Mouse (Mus musculus): ENCODE results near the gene Ppp1r26. TPM values are rescaled to one million over a fixed set of nuclear protein-coding genes. Genes with fewer than 3 reads are reported as not detected.
A peak's percentile ranks its signal among the peaks of the same experiment; 100 is the strongest.

Ppp1r26 gene
- polyA plus RNA-seq, 1 experiment from 2014 or later = 2.9 TPM

- Histone ChIP-seq H3K9ac (0 out of 2 replicates have a peak overlapping the region, but pooled peaks have one; percentile 13), H3K27me3 (replicated peaks) (peaks cover 49% of the 10 kb centered on the region), H3K9me3 (no peaks in the 10 kb centered on the region), H3K36me3 (no peaks in the 10 kb centered on the region), H3K4me1 (peaks cover 25% of the 10 kb centered on the region), H3K27ac (replicated peaks) (peak overlapping the region; percentile 59), H3K4me2 (peak overlapping the region; percentile 30), H3K4me3 (no peak overlapping the region)
- ATAC-seq (ENCODE audit: extremely low read depth, insufficient number of reproducible peaks, low FRiP score, low TSS enrichment) = peak; percentile 55; the same call in 1 of the 2 replicates
- WGBS = 32% methylated on average over 10 of the region's 10 CpGs
These were observed 31.1 kb upstream of the Ppp1r26 start for GRCm38 (mm10) chr2:28415387-28416024.

- Histone ChIP-seq H3K27ac (replicated peaks) (peak overlapping the region; percentile 59; the same call in 1 of the 2 replicates), H3K27me3 (replicated peaks) (peaks cover 45% of the 10 kb centered on the region), H3K4me3 (no peak overlapping the region), H3K36me3 (no peaks in the 10 kb centered on the region), H3K9me3 (no peaks in the 10 kb centered on the region), H3K4me2 (no peak overlapping the region), H3K4me1 (peaks cover 25% of the 10 kb centered on the region), H3K9ac (no peak overlapping the region)
- 93% methylated on average over 1 of the region's 1 CpGs for WGBS
- ATAC-seq (ENCODE audit: extremely low read depth, insufficient number of reproducible peaks, low FRiP score, low TSS enrichment) = no peak
These were observed 30.1 kb upstream of the Ppp1r26 start for GRCm38 (mm10) chr2:28416511-28416910.

GRCm38 (mm10) chr2:28418034-28418433, 28.6 kb upstream of the Ppp1r26 start:
- 38% methylated on average over 2 of the region's 2 CpGs for whole genome bisulfite sequencing
- Histone ChIP-seq H3K9ac (no peak overlapping the region), H3K27me3 (replicated peaks) (peaks cover 38% of the 10 kb centered on the region), H3K4me1 (peaks cover 25% of the 10 kb centered on the region), H3K4me3 (no peak overlapping the region), H3K27ac (replicated peaks) (no peak overlapping the region), H3K4me2 (no peak overlapping the region), H3K36me3 (no peaks in the 10 kb centered on the region), H3K9me3 (no peaks in the 10 kb centered on the region)
- ATAC-seq (ENCODE audit: extremely low read depth, insufficient number of reproducible peaks, low FRiP score, low TSS enrichment) = no peak

- Histone ChIP-seq H3K36me3 (no peaks in the 10 kb centered on the region), H3K4me3 (no peak overlapping the region), H3K9ac (no peak overlapping the region), H3K27ac (replicated peaks) (no peak overlapping the region), H3K4me1 (peaks cover 17% of the 10 kb centered on the region), H3K27me3 (replicated peaks) (peaks cover 26% of the 10 kb centered on the region), H3K4me2 (no peak overlapping the region), H3K9me3 (no peaks in the 10 kb centered on the region)
- no peak for ATAC-seq (ENCODE audit: extremely low read depth, insufficient number of reproducible peaks, low FRiP score, low TSS enrichment)
- 21% methylated on average over 4 of the region's 4 CpGs for WGBS
These were observed 26.7 kb upstream of the Ppp1r26 start for GRCm38 (mm10) chr2:28419898-28420297.

DNA sequence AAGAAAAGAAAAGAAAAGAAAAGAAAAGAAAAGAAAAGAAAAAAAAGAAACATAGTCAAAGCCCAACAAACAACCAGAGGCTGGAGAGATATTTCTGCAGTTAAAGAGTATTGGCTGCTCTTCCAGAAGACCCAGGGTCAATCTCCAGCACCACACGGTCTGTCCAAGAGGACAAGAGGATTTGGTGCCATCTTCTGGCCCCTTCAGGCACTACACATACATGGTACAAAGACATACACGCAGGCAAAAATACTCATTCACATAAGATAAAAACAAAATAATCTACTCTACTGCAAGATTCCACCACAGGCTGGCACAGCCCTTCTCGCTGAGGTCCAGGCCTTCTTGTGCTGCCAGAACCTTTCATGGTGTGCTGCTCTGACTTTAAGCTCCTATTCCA, 23.4 kb upstream of the Ppp1r26 start:
- no peak overlapping the region for H3K9ac ChIP-seq
- no peaks in the 10 kb centered on the region for H3K4me1 ChIP-seq
- H3K9me3 ChIP-seq = no peaks in the 10 kb centered on the region
- WGBS = 31% methylated on average over 3 of the region's 3 CpGs
- H3K27me3 ChIP-seq (replicated peaks) = peaks cover 16% of the 10 kb centered on the region
- H3K4me3 ChIP-seq = no peak overlapping the region
- no peak overlapping the region for H3K27ac ChIP-seq (replicated peaks)
- no peak overlapping the region for H3K4me2 ChIP-seq
- no peaks in the 10 kb centered on the region for H3K36me3 ChIP-seq
- no peak for ATAC-seq (ENCODE audit: extremely low read depth, insufficient number of reproducible peaks, low FRiP score, low TSS enrichment)

DNA sequence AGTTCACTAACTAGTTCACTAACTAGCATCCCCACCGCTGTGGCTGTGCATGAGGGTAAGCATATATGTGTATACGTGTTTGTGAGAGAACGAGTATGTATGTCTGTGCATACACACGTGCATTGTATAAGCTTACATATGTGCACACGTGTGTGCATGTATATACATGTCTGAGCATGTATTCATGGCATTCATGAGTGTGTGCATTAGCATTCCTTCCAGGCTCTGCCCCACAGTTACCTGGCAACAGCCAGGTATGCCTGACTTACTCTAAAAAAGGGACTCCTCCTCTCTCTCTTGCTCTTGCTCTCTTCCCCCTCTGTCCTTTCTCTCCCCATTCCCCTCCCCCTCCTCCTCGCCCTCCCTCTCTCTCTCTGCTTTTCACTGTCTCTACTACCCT, 19.4 kb upstream of the Ppp1r26 start:
- WGBS = 69% methylated on average over 6 of the region's 6 CpGs
- H3K4me2 ChIP-seq = no peak overlapping the region
- H3K27ac ChIP-seq (replicated peaks) = no peak overlapping the region
- no peak for ATAC-seq (ENCODE audit: extremely low read depth, insufficient number of reproducible peaks, low FRiP score, low TSS enrichment)
- H3K4me3 ChIP-seq = no peak overlapping the region
- H3K27me3 ChIP-seq (replicated peaks) = no peaks in the 10 kb centered on the region
- no peak overlapping the region for H3K9ac ChIP-seq
- H3K4me1 ChIP-seq = no peaks in the 10 kb centered on the region
- H3K36me3 ChIP-seq = no peaks in the 10 kb centered on the region
- H3K9me3 ChIP-seq = 0 out of 2 replicates have a peak, but pooled peaks cover 5% of the 10 kb centered on the region

DNA sequence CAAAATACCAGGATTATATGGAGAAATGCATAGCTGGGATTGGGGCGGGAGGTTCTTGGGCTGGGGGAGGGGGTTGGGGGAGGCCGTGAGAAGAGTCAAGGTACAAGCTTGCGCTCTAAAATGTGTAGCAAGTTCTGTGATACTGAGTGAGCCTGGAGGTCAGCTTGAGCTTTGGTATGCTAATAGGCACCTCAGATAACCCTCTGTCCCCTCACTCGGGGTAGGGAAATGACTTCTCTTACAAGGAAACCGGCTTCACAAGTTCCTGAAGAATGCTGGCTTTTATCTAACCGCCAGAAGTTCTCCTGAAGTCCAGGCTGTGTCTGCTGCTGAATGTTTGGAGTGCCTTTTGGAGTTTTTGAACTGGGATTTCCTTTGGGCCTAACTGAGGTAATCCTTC, 15.8 kb upstream of the Ppp1r26 start:
- H3K36me3 ChIP-seq = no peaks in the 10 kb centered on the region
- WGBS = 39% methylated on average over 6 of the region's 6 CpGs
- no peak overlapping the region for H3K9ac ChIP-seq
- H3K4me2 ChIP-seq = no peak overlapping the region
- H3K4me1 ChIP-seq = peaks cover 4% of the 10 kb centered on the region; the same call in 1 of the 2 replicates
- 0 out of 2 replicates have a peak, but pooled peaks cover 5% of the 10 kb centered on the region for H3K9me3 ChIP-seq
- no peak overlapping the region for H3K27ac ChIP-seq (replicated peaks)
- H3K27me3 ChIP-seq (replicated peaks) = no peaks in the 10 kb centered on the region
- H3K4me3 ChIP-seq = no peak overlapping the region
- ATAC-seq (ENCODE audit: extremely low read depth, insufficient number of reproducible peaks, low FRiP score, low TSS enrichment) = no peak

DNA sequence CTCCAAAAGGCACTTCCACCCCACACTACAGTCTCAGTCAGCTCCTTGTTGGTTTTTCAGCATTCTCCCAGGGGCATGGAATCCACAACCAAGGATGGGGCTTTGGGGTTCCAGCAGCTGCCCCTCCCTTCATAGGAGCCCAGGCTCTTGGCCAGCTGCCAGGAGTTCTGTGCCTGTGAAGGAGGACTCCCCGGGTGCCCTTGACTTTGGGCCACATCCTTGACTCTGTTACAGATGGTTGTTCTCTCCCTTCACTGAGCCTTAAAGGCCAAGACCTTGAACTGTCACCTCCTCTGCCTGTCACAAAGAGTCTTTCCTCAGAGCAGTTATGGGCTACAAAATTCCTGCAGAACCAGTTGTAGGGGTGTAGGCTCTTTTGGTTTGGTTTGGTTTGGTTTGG, 13.8 kb upstream of the Ppp1r26 start:
- no peak for ATAC-seq (ENCODE audit: extremely low read depth, insufficient number of reproducible peaks, low FRiP score, low TSS enrichment)

DNA sequence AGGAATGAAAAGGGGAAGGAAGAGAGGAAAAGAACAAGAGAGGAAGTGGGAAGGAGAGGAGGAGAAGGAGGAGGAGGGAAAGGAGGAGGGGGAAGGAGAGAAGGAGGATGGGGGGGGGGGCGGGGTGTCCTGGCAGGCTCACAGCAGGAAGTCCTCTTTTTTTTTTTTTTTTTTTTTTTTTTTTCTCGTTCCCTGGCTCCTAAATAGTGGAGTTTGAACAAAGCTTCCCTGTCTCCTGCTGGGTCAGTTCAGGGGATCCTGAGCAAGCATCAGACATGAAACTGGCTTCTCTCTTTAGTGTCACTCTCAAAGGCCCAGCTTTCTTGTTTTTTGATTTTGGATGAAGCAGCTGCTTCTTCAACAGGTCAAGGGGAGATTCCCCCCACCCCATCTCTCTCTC, 13.1 kb upstream of the Ppp1r26 start:
- Histone ChIP-seq H3K4me3 (no peak overlapping the region), H3K27ac (replicated peaks) (no peak overlapping the region), H3K27me3 (replicated peaks) (no peaks in the 10 kb centered on the region), H3K9me3 (0 out of 2 replicates have a peak, but pooled peaks cover 8% of the 10 kb centered on the region), H3K9ac (no peak overlapping the region), H3K4me1 (peaks cover 4% of the 10 kb centered on the region; the same call in 1 of the 2 replicates), H3K36me3 (no peaks in the 10 kb centered on the region), H3K4me2 (no peak overlapping the region)
- no CpG with 5 or more reads among the region's 2 CpGs for WGBS
- ATAC-seq (ENCODE audit: extremely low read depth, insufficient number of reproducible peaks, low FRiP score, low TSS enrichment) = no peak

More for the DNA sequence above, 13.8 kb upstream of the Ppp1r26 start:
- Histone ChIP-seq H3K4me1 (peaks cover 4% of the 10 kb centered on the region; the same call in 1 of the 2 replicates), H3K36me3 (no peaks in the 10 kb centered on the region), H3K27me3 (replicated peaks) (no peaks in the 10 kb centered on the region), H3K4me3 (no peak overlapping the region), H3K27ac (replicated peaks) (no peak overlapping the region), H3K4me2 (no peak overlapping the region), H3K9ac (no peak overlapping the region), H3K9me3 (0 out of 2 replicates have a peak, but pooled peaks cover 8% of the 10 kb centered on the region)
- WGBS = 9% methylated on average over 1 of the region's 1 CpGs

- Histone ChIP-seq H3K36me3 (no peaks in the 10 kb centered on the region), H3K4me2 (no peak overlapping the region), H3K9me3 (0 out of 2 replicates have a peak, but pooled peaks cover 3% of the 10 kb centered on the region), H3K4me1 (peaks cover 4% of the 10 kb centered on the region; the same call in 1 of the 2 replicates), H3K4me3 (no peak overlapping the region), H3K27me3 (replicated peaks) (no peaks in the 10 kb centered on the region), H3K27ac (replicated peaks) (no peak overlapping the region), H3K9ac (no peak overlapping the region)
- 78% methylated on average over 11 of the region's 11 CpGs for WGBS
- ATAC-seq (ENCODE audit: extremely low read depth, insufficient number of reproducible peaks, low FRiP score, low TSS enrichment) = no peak
These were observed 11.2 kb upstream of the Ppp1r26 start for GRCm38 (mm10) chr2:28435401-28435800.

DNA sequence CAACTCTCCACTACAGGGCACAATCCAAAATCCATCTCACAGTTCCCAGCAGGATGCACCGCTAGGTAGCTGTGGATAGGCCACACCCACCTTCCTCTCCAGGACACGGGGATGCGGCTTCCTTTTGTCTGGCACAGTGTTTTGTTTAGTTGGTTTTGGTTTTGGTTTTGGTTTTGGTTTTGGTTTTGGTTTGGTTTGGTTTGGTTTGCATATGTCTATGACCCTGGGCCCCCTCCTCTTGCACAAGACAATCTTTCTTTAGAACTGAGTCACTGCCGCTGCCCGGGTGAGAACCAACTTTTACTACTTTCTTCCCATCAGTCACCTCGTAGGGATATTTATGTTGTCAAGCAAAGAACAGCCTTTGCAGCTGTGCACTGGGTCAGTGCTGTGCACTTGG, 5.8 kb upstream of the Ppp1r26 start:
- no peak overlapping the region for H3K4me2 ChIP-seq
- no peak for ATAC-seq (ENCODE audit: extremely low read depth, insufficient number of reproducible peaks, low FRiP score, low TSS enrichment)
- 69% methylated on average over 6 of the region's 6 CpGs for WGBS
- H3K9me3 ChIP-seq = 0 out of 2 replicates have a peak, but pooled peaks cover 3% of the 10 kb centered on the region
- no peak overlapping the region for H3K27ac ChIP-seq (replicated peaks)
- peaks cover under 1% of the 10 kb centered on the region; the same call in 1 of the 2 replicates for H3K4me1 ChIP-seq
- H3K27me3 ChIP-seq (replicated peaks) = peaks cover 13% of the 10 kb centered on the region; the same call in 1 of the 2 replicates
- no peak overlapping the region for H3K9ac ChIP-seq
- no peaks in the 10 kb centered on the region for H3K36me3 ChIP-seq
- H3K4me3 ChIP-seq = no peak overlapping the region

- Histone ChIP-seq H3K4me1 (peaks cover 14% of the 10 kb centered on the region), H3K27ac (replicated peaks) (no peak overlapping the region), H3K9ac (no peak overlapping the region), H3K36me3 (0 out of 2 replicates have a peak, but pooled peaks cover 5% of the 10 kb centered on the region), H3K4me3 (no peak overlapping the region), H3K27me3 (replicated peaks) (peaks cover 30% of the 10 kb centered on the region; the same call in 1 of the 2 replicates), H3K4me2 (no peak overlapping the region), H3K9me3 (no peaks in the 10 kb centered on the region)
- no peak for ATAC-seq (ENCODE audit: extremely low read depth, insufficient number of reproducible peaks, low FRiP score, low TSS enrichment)
- 68% methylated on average over 4 of the region's 4 CpGs for WGBS
These were observed 1.5 kb upstream of the Ppp1r26 start for GRCm38 (mm10) chr2:28445082-28445481.

All from heart, embryonic 13.5 days (tissue).